Mouse (Mus musculus) midbrain, postnatal 0 days (tissue): ENCODE measurements at regions not wholly inside any gene's neighbourhood (a gene's known extent, or its start where the extent isn't known, plus 50 kb on each side); places are given as distances from the start of the nearest gene placed in this dataset.

ENCODE experiments used
- ATAC-seq: fragments of 200-750 bp; cut with Nextera tagmentation; 2 replicates; pipeline ENCODE4 v1.8.0; 2017; ENCODE audit warnings: moderate number of reproducible peaks, mild to moderate bottlenecking, moderate TSS enrichment, moderate library complexity; ENCODE audit not compliant: low FRiP score
- DNase-seq: peaks from one replicate; pipeline ENCODE4 v3.0.0-alpha.2; 2015; ENCODE audit warnings: low spot score
- H3K27ac ChIP-seq: fragments of 300-500 bp; sonication (generic); 2 replicates; pipeline ENCODE4 v1.5.1; 2014; ENCODE audit warnings: low read depth, mild to moderate bottlenecking, low read length, mixed read lengths
- H3K27me3 ChIP-seq: fragments of 300-500 bp; sonication (generic); 2 replicates; pipeline ENCODE4 v1.6.1; 2014; ENCODE audit warnings: low read length, control low read depth, mixed read lengths; ENCODE audit not compliant: insufficient read depth
- H3K36me3 ChIP-seq: fragments of 300-500 bp; sonication (generic); 2 replicates; pipeline ENCODE4 v1.6.1; 2014; ENCODE audit warnings: low read length, control low read depth, mixed read lengths; ENCODE audit not compliant: insufficient read depth
- H3K4me1 ChIP-seq: fragments of 300-500 bp; sonication (generic); 2 replicates; pipeline ENCODE4 v1.6.1; 2014; ENCODE audit warnings: mild to moderate bottlenecking, control low read depth, antibody characterized with exemption, low read length, mixed read lengths; ENCODE audit not compliant: insufficient read depth
- H3K4me2 ChIP-seq: fragments of 300-500 bp; sonication (generic); 2 replicates; pipeline ENCODE4 v1.6.1; 2014; ENCODE audit warnings: low read depth, mild to moderate bottlenecking, low read length, mixed read lengths; ENCODE audit not compliant: poor library complexity, severe bottlenecking
- H3K4me3 ChIP-seq: fragments of 300-500 bp; sonication (generic); 2 replicates; pipeline ENCODE4 v1.5.1; 2014; ENCODE audit warnings: low read depth, mild to moderate bottlenecking, low read length, moderate library complexity
- H3K9ac ChIP-seq: fragments of 300-500 bp; sonication (generic); replicated peaks from 2 replicates; pipeline ENCODE4 v1.6.1; 2014; ENCODE audit warnings: mild to moderate bottlenecking, low read length, moderate library complexity, mixed read lengths; ENCODE audit not compliant: poor library complexity, severe bottlenecking
- H3K9me3 ChIP-seq: fragments of 300-500 bp; sonication (generic); 2 replicates; pipeline ENCODE4 v1.6.1; 2016; ENCODE audit warnings: low read length, control low read depth
- CTCF ChIP-seq: IDR thresholded peaks from 2 replicates; pipeline ENCODE4 v1.5.1; 2016; ENCODE audit warnings: antibody characterized with exemption, mild to moderate bottlenecking
- WGBS: fragments of 180-500 bp; shearing (Covaris S2); extraction: QIAGEN DNeasy Blood & Tissue Kit; methylation state at CpG from one replicate; pipeline ENCODE4 v1.1.7; 2014; 5-methylcytosine and 5-hydroxymethylcytosine counted together

DNA sequence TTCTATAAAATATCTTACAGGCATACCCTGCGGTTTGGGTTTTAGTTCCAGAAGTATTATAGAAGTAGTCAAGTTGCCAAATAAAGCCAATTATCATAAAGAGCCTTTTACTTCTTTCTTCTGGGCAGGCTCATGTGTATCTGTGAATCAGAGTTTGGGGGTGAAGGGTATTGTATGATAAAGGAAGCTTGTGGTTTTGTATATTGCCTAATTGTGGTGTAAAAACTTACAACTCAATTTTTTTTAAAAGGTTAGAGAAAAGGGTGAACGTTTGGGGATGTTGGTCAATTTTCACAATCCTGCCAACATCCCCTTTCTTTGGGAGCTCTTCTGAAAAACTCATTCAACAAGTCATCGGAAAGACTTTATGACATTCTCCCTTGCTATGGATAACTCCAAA is 219.0 kb upstream of the Gpr149 start:
- no peaks in the 10 kb centered on the region for H3K27me3 ChIP-seq
- WGBS, result 92% methylated on average over 3 of the region's 3 CpGs
- no peak overlapping the region for H3K4me2 ChIP-seq
- DNase-seq, result no peak
- H3K4me3 ChIP-seq, result no peak overlapping the region
- no peaks in the 10 kb centered on the region for H3K9me3 ChIP-seq
- H3K9ac ChIP-seq, result no peak overlapping the region
- ATAC-seq, result no peak
- H3K4me1 ChIP-seq, result no peaks in the 10 kb centered on the region
- H3K36me3 ChIP-seq, result no peaks in the 10 kb centered on the region
- no peak overlapping the region for H3K27ac ChIP-seq
- TF ChIP-seq CTCF, result no peak

GRCm38 (mm10) chr3:62801044-62801443 is 196.1 kb upstream of the Gpr149 start:
- Histone ChIP-seq H3K4me3 (no peak overlapping the region), H3K9me3 (no peaks in the 10 kb centered on the region), H3K4me2 (no peak overlapping the region), H3K36me3 (no peaks in the 10 kb centered on the region), H3K27ac (no peak overlapping the region), H3K9ac (no peak overlapping the region), H3K4me1 (no peaks in the 10 kb centered on the region), H3K27me3 (no peaks in the 10 kb centered on the region)
- 39% methylated on average over 2 of the region's 2 CpGs for WGBS
- no peak for TF ChIP-seq CTCF
- ATAC-seq (no peak), DNase-seq (no peak)

GRCm38 (mm10) chr3:62786233-62786632 is 181.3 kb upstream of the Gpr149 start:
- Histone ChIP-seq H3K9me3 (no peaks in the 10 kb centered on the region), H3K9ac (no peak overlapping the region), H3K4me1 (no peaks in the 10 kb centered on the region), H3K27ac (no peak overlapping the region), H3K27me3 (no peaks in the 10 kb centered on the region), H3K4me2 (no peak overlapping the region), H3K4me3 (no peak overlapping the region), H3K36me3 (no peaks in the 10 kb centered on the region)
- WGBS, result 9% methylated on average over 2 of the region's 2 CpGs
- no peak for ATAC-seq
- peak; percentile 69 for DNase-seq
- no peak for TF ChIP-seq CTCF
